Mouse (Mus musculus) left cerebral cortex, adult 9 months (tissue): ENCODE results near the gene Abhd17c.

ENCODE experiments used
- DNase-seq, 2 experiments: peaks; one replicate each; pipeline ENCODE4 v3.0.0; 2022; ENCODE audit warnings: low spot score in 2 of 2

The Abhd17c gene

DNA sequence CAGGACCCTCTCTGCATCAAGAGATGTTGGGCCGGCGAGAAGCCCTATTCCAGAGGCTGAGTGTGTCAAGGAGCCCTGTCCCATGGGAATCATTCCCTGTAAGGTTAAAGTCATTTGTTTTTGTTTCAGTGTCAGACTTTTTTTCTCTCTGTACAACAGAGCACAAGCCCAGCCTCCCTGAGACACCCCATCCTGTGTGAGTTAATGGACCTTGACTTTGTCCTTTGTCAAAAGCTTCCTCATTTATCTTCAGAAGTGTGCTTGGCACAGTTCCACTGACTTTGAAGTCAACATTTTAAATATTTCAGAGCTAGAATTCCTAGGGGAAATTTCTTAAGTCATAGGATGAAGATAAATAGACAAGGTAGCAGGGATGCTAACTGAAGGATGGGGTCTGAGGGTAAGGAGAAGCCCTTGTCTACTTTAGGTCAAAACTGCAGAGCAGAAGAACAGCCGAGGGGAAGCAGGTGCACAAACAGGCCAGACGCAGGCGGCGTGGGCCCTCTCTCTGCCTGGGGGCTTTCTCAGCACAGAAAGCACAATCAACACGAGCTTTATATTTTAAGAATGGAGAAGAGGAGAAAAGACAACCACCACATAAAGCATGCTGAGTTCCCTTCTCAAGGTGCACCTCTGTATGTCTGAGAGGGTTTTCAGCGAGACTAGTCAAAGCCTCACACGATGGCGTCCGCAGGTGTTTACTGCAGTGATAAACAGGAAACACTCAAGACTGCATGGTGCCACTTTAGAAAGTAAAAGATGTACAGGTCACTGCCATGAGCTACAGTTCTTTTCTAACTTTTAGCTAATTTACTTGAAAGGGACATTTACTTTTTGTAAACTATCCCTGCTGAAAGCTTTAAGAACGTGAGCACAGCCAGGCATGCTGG lies 32.2 kb downstream of the Abhd17c start:
- no peak for DNase-seq

DNA sequence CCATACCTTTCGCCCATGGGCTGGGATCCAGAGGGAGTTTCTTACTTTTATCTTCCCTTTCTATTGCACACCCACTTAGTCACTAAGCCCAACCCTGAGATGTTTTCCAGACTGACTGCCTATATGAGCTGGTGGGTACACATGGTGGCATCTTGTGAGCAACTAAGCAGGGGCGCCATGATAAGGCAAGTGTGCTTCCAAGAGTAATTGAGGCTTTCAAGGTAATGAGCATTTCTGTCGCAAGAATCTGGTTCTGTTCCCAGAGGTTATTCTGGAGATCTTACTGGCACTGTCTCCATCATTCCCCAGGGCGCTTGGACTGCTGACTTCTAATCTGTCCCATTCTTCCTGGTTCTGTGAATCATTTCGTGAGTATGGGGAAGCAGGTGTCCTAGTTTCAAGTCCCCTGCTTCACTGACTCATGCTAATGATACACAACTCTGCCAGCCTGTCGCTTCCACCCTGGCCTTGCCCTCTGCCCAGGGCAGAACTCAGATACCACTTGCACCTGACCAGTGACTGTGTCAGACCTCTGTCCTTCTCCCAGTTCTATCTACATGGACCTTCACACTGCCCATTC lies 34.1 kb downstream of the Abhd17c start:
- no peak for DNase-seq

DNA sequence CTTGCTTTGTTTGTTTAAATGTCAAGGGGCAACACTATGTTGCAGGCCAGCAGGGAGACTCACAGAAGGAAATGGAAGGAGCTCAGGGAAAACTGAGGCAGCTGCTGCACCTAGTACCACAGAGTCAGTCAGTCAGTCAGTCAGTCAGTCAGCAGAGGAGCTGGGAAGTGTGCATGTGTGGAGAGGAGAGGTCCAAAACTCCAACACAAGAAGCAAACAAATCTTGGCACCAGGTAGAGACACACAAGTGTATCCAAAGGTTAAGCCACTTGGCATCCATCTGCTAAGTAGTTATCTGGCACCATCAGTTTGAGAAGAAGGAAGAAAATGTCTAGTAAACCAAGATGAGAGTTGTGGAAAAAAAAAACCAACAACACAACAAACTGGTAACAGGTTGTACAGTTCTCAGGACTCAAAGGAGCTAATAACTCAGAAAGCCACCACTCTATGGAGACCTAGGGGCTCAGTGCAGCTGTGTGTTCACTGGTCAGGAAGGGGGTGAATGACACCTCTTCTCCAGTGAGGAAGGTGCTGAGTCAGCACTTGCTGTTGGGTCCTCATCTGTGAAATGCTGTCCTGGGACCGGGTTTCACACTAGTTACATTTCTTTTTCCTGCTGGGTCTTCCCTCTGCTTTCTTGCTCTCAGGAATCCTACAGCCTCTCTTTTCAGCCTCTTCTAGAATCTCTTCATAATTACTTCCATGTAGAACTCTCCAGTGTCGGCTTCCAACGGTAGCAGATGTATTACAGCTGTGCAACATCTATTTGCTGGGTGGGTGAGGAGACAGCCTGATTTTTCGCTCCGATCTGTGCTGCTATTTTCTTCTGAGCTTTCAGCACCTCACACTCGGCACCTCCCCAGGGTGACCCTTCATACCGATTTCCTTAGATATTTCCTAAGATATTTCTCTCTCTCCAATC lies 34.8 kb downstream of the Abhd17c start:
- DNase-seq: no peak

DNA sequence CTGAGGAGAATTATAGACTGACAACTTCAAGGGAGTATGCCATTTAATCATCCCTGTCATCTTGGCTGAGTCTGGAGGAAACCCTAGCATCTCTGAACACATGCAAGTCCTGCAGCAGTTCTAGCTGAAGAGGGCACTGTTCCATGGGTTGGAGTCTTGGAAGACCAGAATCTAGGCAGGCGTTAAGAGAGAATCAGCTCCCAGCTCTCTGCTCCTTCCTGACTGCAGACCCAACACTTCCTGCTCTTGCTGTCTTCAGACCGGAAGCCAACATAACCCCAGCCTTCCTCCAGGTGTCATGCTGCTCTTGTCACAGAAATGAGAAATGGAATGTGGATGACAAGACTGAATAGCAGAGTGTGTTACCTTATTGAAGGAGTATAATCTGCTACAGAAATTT lies 36.3 kb downstream of the Abhd17c start:
- no peak for DNase-seq

DNA sequence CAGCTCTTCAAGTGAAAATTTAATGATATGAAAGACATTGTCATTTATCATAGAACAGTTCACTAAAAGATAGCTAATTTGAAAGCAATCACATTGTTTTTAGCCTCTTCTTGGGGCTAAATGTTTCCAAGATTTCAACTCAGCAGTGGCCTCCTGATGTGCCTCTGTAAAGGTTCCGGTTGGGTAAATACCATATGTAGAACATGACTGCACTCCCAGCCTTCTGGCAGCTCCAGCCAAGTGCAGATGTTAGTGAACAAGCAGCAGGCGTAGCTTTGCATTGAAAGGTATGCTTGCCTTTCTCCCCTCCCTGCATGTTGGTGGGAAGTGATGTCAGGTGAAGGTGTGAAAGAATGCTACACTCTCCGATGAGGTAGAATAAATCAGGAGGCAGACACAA lies 36.9 kb downstream of the Abhd17c start:
- DNase-seq: no peak

DNA sequence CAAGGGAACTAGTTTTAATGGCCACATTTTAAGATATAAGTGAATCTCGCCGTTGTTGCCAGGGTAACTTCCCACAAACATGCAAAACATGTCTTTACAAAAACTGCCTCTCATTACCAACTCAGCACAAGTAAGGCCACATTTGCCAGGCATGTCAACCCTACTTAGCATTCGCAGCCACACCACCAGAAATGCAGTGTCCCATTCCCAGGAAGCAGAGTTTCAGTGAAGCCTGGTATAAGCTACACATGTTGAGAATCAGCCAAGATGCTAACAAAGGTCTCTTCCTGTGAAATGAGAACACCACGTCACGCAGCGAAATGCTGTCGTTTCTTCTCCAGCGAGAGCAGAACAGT lies 38.7 kb downstream of the Abhd17c start:
- DNase-seq: no peak

DNA sequence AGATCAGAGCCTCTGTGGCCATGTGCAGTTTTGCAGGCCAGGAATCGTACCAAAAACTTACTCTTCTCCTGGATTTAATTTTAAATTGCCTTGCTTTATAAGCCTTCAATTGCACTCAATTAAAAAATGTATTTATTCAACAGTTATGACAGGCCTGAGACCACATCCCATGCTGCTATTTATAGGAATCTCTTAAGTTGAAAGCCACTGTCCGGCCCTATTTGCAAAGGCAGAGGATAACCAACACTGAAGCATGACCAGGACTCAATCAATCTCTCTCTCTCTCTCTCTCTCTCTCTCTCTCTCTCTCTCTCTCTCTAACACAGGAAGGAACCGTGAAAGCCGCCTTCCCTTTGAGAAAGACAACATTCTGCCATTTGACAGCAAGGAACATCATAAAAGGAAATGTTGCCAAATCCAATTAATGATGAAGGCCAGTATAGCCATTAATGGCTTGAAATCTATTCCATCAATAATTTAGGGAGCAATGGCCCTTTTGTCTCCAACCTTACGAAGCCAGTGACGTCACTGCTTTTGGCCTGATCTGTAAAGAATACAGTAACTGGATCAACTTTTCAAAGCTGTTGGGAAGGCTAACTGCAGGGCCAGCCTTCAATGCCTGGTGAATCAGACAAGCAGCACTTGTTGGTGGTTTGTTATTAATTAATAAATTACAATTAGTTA lies 39.2 kb downstream of the Abhd17c start:
- DNase-seq: no peak

DNA sequence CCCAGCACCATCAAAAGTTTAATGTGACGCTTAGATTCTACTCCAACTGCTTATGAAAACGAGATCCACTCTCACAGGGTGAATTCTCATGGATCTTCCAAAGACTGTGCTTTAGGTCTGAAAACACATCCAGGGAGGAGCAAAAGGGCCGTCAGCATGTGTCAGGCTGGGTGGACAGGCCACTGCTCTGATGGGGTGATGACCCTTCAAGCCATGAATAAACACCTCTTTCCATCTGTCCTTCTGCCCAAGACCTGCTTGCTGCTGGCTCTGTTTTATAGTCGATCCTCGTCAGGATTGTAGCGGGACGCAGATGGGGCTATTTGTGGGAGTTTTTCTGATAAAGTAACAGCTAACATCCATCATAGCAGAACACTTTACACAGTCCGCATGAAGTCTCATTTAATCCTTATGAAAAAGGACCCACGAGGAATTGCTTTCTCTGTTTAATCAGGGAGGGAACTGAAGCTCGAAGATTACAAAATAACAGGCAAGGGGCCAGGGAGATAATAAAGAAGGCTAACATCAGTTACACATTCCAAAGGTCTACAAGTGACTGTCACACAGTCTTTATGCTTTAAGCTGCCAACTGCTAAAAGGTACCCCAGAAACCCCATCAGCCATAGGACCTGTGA lies 39.9 kb downstream of the Abhd17c start:
- no peak for DNase-seq

DNA sequence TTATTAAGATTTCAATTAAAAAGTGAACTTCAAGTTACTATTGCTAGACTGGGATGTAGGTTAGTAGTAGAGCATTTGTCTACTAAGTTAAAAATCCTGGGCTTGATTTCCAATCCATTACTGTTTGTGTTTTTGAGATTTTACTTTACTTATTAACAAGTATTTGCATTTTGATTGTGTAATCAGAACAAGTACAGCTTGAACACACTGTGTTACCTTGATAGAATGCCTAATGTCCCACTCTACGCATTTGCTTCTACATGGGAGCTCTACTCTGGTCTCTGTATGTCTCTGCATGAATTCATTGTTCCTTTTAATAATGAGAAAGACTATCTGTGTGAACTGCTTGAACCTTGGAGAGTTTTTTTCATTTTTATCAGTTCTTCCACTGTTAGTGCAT lies 44.8 kb downstream of the Abhd17c start:
- no peak for DNase-seq

DNA sequence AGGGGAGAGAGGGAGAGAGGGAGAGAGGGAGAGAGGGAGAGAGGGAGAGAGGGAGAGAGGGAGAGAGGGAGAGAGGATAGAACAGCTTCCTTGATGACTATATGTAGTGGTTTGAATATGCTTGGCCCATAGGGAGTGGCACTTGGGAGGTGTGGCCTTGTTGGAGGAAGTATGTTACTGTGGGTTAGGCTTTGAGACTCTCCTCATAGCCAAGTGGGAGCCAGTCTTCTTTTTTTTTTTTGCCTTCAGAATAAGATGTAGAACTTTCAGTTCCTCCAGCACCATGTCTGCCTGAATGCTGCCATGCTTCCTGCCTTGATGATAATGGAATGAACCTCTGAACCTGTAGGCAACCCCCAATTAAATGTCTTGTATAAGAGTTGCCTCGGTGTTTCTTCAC lies 49.1 kb downstream of the Abhd17c start:
- DNase-seq: no peak

DNA sequence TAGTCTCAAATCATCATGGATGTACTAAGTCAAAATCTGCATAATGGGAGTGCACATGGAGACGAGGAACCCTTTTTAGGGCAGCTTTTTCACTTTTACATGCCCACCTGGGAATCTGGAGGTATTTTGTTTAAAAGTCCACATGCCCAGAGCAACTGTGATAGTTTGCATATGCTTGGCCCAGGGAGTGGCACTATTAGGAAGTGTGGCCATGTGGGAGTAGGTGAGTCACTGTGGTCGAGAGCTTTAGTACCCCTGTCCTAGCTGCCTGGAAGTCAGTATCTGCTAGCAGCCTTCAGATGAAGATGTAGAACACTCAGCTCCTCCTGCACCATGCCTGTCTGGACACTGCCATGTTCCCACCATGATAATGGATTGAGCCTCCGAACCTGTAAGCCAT lies 51.0 kb downstream of the Abhd17c start:
- DNase-seq: no peak

DNA sequence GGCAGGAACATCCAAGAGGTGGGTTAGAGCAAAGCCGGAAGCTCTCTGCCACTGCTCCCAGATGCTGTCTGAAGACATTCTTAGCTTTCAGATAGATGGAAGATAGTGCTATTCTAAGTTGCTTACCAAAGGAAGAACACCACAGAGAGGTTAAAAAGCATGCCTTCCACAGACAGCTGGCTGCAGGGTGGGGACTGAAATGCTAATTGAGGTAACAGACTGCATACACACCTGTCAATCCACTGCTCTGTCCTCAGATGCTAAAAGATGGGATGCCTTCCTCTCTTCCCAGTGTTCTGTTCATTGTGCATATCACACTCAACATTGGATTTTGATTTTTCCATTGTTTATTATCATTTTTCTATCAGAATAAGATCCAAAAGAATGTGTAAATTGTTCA lies 53.6 kb downstream of the Abhd17c start:
- DNase-seq: no peak

DNA sequence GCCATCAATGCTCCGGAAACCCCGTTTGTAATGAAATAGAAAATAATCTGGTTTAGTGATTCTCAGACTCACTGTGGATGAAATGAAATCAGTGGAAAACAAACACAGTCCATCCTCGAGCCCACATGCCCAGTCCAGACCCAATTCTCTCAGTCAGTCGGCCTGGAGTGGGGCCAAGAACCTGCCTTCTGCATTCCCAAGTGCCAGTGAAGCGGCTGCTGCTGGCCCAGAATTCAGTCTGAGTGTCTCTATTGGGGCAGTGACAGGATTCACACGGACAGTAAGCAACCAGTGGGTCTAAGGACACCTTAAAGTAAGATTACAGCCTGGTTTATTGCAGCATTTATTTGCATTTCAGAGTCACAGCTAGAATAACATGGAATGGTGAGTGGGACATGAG lies 55.2 kb downstream of the Abhd17c start:
- DNase-seq: no peak

DNA sequence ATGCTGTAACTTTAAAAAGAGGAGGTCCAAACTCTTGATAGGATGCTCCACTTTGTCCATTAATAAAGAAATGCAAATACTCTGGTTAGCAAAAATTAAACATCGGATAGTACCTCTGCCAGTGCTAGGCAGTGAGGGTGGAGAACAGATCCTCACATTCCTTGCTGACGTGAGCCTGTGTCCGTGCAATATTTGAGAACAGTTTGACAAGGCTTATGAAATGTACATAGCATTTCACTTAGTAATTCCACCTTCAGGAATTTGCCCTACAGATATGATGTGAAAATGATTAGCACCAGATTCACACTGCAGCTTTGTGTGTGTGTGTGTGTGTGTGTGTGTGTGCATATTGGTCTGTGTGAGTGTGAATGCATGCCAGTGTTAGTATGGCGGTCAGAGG lies 60.9 kb downstream of the Abhd17c start:
- DNase-seq: no peak

DNA sequence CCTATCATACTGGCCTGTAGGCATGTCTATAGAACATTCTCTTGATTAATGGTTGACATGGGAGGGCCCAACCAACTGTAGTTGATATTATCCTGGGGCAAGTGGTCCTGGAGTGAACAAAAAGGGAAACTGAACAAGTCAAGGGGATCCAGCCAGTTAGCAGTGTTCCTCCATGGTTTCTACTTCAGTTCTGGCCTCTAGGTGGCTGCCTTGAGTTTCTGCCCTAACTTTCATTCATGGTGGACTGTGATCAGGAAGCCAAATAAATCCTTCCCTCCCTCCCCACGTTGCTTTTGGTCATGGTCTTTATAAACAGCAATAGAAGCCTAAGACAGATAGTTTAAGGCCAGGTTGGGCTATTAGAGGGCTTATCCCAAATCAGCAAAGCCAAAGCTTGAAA lies 61.9 kb downstream of the Abhd17c start:
- no peak for DNase-seq

DNA sequence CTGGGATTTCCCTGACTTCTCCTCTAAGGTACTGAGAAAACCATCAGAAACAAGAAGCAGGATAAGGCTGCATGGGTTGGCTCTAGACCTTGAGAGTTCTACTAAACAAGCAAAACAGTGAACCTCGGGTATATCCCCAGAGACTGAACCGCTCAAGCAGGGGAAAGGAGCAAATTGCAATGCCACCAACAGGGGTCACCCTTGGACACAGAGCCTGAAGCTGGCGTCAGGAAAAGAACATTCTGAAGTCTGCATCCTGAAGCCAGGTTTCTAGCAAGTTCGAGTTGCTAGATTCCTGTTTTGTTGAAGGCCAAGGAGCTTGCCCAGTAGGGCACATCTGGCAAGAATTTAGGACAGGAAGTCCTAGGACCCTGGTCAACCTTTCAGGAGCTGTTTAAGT lies 62.7 kb downstream of the Abhd17c start:
- DNase-seq: peak in 1 of 2 experiments; percentile 76

DNA sequence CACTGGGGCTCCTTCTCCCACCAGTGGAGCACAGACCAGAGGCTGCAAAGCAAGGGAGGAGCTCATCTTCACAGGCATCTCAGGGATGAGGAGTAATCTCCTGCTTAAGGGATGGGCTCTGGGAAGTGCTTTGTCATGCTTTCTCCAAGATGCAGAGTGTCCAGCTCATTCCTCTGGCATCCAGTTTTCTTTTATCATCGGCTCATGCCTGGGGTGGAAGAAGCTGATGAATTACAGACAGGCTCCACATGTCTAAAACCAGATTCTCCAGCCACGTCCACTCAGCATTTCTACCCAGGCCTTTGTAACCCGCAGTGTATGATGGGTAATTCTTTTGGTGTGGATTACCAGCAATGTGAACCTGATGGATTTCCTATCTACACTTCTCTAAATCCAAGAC lies 63.5 kb downstream of the Abhd17c start:
- no peak for DNase-seq

DNA sequence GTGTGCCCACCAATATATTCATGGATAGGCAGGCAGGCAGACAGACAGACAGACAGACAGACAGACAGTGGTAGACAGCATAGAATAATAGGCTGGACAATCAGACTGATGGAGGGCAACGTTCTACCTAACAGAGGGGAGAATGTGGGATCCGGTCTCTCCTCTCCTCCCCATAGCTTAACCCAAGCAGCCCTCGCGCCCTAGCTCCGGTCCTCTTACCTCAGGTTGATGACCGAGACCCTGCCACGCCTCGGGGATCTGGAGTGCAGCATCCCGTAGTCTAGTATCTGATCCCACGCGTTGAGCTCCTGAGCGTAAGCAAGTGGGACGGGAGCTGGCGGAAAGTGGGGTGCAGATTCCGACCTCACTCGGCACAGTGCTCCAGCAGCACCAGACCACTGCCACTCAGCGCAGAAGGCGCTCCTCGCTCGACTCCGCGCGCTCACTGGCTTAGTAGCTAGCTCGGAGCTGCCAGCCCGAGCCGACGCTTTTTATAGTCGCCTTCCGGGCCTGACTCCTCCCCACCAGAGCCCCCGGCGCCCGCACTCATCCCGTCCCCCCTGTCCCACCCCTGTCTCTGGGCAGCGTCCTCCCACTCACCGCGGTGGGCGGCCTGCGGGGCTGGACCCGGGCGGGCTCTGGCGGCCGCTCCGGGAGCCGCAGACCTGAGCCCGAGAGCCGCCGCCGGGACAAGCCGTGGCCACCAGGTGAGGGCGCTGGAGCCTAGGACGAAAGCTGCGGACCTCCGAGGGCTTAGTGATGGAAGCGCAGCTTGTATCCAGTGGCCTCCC lies 65.5 kb downstream of the Abhd17c start, which contains the start of gene Cemip:
Gene Cemip, minus strand, starts transcription at position 464 of the 791 bp plus-strand sequence.
- peak; percentile 37 to 88 for DNase-seq

DNA sequence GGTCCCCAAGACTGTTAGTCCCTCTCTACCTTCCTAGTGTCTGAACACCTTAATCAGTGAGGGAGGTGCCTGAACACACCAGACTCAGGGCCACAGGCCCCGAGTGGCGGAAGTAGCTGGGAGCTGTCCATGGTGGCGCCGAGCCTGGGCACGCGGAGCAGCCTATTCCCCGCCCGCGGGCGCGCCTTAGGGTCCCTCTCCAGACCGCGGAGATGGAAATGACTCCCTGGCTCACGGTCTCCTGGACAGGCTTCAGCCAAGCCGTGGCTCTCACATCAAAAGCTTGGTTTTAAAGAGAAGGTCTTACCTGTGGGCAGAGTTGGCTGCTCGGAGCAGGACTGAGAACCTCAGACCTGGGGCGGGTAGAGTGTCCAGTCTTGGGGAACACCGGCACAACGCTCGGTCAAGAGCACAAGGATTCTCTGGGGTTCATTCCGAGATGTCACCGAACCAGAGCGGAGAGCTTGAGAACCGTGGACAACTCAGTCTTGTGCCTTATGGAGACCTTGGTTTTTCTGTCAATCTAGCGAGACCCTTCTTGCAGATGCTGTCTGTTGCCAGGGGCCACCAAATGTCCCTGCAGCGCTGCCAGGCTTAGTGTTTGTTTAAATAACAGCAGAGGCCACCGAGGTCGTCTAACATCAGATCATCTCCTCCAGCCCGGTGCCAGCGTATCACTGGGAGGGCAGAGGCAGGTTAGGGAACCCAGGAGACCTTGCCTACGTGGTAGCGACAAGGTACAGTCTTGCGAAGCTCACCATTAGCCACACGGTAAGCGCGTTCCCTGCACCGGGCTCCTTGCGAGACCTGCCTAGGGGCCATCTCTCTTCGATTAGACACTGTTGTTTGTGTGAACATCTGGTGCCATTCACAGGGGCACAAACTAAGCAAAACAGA lies 66.4 kb downstream of the Abhd17c start:
- peak in 1 of 2 experiments; percentile 18 for DNase-seq
